Mouse (Mus musculus) mouse embryonic stem cell (cell line): ENCODE measurements around the gene H1foo.

Source experiments
- in situ Hi-C, 2 experiments: fragments of 300-500 bp; cut with MboI; formaldehyde crosslinking; loops; 1 replicate in 1 of 2; 3 replicates in 1 of 2; pipeline ENCODE4 v1.14.3; 2019 to 2020; ENCODE audit warnings: low sequenced_read_pairs in 2 of 2, low pct_unique_long_range_greater_than_20kb in 1 of 2, mixed read lengths in 1 of 2; ENCODE audit not compliant: unreplicated experiment in 1 of 2

The H1foo gene

GRCm38 (mm10) chr6:115973139-115973875 lies 28.6 kb downstream of the H1foo start:
- in situ Hi-C loops = no loop called here

DNA sequence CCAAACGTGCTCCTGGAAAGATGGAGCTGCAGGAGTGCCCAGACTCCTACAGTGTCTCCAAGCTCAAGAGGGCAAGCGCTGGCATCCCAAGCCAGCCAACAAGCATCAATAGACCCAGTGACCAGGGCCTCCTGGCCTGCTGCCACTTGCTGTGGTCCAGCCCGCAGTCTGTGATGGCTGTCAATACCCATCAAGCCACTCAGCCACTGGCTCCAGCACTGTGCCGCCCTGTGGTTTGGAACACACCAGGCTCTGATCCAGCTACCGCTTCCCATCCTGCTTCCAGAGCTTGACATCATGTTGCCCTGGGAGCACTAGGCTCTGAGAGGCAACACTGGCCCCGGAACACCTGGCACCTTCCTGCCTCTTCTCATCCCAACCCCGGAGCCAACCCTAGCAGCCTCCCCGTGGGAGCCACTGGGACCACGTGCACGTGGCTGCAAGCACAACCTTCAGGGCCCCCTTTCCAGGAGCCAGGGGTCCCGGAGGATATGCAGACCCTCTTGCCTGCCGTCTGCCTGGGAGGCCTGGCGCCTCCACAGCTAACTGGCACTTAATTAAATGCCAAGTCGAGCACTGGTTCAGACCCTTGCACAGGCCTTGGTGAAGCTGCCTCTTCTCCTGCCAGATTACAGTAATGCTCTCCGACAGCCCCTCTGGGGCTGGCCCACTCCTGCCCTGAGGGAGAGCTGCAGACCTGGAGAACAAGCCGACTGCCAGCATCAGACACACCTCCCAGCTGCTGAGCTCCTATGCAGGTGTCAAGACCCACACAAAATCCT lies 29.3 kb downstream of the H1foo start:
- in situ Hi-C loops = no loop called here

GRCm38 (mm10) chr6:115975606-115976005 lies 30.9 kb downstream of the H1foo start:
- in situ Hi-C loops = no loop called here

DNA sequence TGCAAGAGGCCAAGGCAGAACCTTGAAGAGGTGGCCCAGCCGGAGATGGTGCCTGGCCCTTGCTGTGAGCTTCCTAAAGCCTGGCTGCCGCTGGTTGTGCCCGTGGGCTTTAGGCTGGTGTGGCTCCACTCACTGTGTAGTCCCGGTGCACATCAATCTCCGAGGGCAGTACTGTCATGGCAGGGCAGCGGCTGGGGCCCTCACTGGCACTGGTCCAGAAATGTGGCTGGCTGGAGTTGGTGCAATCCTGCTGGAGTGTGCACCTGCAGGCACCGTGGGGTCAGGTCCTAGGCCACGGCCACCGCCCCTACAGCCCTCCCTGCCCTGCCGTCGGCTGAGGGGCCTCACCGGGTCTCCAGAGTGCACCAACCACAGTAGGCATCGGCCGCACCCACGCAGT lies 33.1 kb downstream of the H1foo start:
- in situ Hi-C loops = no loop called here

DNA sequence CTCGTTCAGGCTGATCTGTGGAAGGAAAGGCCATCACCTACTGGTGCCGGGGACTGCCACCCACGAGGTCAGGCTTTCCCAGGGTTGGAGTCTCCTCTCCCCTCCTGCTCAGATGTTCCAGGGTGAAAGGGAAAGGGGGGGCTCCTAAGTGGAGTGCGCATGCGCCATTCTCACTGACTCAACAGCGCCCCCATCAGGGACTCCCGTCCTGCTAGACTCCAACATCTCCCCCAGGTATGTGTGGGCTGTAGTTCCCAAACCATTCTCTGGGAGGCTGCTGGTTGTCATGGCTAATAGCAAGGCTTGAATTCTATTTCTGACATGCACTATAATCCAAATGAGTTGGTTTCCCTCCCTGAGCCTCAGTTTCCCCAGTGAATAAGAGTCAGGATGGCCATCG lies 33.9 kb downstream of the H1foo start:
- in situ Hi-C loops = no loop called here

DNA sequence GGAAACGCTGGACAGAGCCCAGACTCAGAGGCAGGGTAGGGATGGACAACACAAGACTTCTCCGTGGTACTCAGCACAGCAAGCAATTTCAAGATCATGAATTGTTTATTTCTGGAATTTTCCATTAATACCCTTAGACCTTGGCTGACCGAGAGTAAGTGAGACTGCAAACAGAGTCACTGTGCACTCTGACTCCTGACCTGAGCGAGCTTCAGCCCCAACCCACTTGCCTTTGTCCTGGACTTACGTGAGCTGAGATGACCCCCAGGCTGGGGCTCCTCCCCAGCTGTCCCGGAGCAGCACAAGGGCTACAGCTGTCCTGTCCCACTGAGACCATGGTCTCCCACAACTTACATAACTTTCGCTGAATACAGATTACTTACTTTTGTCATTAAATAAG lies 38.2 kb downstream of the H1foo start:
- in situ Hi-C loops = no loop called here

- in situ Hi-C loops = no loop called here
Observed at GRCm38 (mm10) chr6:115983306-115984038, 38.7 kb downstream of the H1foo start.

- in situ Hi-C loops = no loop called here
Observed at GRCm38 (mm10) chr6:115984580-115984979, 39.8 kb downstream of the H1foo start.

DNA sequence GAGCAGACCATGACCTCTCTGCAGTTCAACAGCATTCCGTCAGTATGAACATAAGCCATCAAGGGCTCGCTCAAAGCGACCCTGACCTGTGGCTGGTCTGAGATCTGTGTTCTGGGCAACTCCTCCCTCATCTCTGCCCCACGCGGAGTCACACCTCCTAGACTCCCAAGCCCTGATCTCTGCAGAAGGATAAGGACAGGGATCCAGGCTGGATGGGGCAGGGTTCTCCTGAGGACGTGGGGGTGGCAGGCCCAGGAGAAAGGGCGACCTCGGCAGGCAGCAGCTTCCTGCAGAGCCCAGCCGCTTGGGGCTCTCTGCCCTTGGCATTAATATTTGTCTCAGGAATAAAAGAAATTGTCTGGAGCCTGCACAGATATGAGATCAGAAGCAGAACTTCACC lies 40.9 kb downstream of the H1foo start:
- in situ Hi-C loops = no loop called here

GRCm38 (mm10) chr6:115986472-115987095 lies 41.8 kb downstream of the H1foo start:
- in situ Hi-C loops = no loop called here

- in situ Hi-C loops = no loop called here
Observed at GRCm38 (mm10) chr6:115987096-115987747, 42.5 kb downstream of the H1foo start.

DNA sequence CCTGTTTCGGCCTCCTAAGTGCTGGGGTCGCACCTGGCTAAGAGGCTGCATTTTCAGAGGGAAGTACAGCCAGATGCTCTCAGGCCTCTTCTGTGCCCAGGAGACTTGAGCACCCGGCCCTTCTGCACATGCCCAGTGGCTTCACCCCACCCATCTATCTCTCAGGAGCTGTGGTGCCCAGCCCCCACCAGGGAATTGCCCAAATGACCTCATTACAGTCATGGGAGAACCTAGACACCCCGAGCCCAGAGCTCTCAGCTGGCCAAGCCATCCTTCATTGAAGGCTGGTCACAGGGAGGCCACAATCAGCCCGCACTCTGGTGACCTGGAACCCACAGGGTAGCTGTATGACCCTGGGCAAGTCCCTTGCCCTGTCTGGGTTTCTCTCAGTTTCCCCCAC lies 44.3 kb downstream of the H1foo start:
- in situ Hi-C loops = no loop called here

DNA sequence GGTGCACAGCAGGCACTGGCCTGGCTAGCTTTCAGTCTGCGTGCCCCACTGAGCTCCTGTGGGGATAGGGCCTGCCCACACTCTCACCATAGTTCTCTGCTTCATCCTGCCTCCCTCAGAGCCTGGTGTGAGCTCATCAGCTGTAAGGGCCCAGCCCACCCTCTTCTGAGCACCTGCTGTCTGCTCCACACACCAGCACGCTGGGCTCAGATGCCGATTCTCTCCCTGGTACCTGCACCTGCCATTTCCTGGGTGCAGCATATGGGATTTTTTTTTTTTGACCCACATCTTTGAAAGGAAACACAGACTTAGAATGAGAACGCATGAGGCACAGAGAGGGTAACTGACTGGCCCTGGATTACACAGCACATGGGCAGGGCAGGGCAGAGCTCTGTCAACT lies 44.9 kb downstream of the H1foo start:
- in situ Hi-C loops = no loop called here

DNA sequence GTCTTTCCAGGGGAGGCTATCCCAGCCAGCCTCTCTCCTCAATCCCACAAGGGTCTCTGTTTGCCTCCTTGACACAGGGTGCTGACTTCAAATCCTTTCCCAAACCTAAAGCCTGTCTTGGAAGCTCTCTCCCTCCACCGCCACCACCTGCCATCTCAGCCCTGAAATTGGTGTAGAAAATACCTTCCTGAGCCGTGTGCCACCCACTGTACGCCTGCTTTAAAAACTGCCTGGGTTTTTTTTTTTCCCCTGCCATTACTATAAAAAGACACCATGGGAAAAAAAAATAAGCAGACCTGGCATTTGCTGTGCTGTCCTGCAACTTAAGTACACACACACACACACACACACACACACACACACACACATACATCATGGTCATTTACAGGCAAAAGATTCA lies 45.3 kb downstream of the H1foo start:
- in situ Hi-C loops = no loop called here

- in situ Hi-C loops = no loop called here
Observed at GRCm38 (mm10) chr6:115990479-115990878, 45.7 kb downstream of the H1foo start.

DNA sequence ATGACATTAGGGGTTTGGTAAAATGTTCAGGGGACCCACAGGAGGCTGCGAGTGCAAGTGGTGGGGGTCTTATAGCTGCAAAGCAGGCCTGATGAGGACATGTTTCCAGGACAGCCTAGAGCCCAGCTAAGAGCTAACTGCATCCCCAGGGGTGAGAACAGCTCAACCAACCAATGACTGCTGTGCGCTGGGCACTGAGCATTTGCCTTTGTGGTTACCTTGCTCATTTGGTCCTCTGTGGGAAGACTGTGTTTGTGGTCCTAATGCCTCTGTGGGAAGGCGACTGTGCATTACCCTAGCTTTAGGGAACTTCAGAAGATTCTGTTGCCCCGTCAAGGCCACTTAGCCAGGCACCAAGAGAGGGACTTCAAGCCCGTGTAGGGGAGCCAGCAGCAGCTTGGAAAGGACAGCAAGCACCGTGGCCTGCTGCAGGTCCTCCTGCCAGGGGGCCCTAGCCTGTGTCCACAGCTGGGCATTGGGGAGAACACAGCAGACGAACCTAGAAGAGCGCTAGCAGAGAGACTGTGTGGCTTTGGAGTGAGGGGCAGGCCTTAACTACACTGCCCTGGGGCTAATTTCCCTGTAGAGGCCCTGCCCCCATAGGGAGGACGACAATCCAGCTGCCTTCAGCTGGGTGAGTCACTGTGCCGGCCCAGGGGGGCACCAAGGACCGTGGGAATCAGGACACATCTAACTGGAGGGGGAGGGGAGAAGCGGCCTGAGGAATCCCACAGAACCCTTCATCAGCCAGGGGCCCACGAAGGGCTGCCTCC lies 46.6 kb downstream of the H1foo start:
- in situ Hi-C loops = no loop called here

GRCm38 (mm10) chr6:115991881-115992620 lies 47.3 kb downstream of the H1foo start:
- in situ Hi-C loops = no loop called here
